Mouse (Mus musculus) kidney, adult 8-10 months (tissue): ENCODE measurements around the gene Ankrd31.
A peak's percentile ranks its signal among the peaks of the same experiment; 100 is the strongest.
"Not testable (repeated sequence)": the region's sequence is repeated elsewhere in the genome, so short reads cannot be mapped to it uniquely, and the experiment has no call there.

Experiments used
- DNase-seq, 2 experiments: peaks; one replicate each; pipeline ENCODE4 v3.0.0; 2022

The Ankrd31 gene

GRCm38 (mm10) chr13:96748109-96748845 lies at the start of gene Ankrd31:
Ankrd31 (plus strand) TSS chr13:96748272.
- no peak for DNase-seq

- no peak for DNase-seq
These were observed 45.3 kb upstream of the Ankrd31 start for GRCm38 (mm10) chr13:96702567-96703278.

GRCm38 (mm10) chr13:96709269-96710233 lies 38.5 kb upstream of the Ankrd31 start:
- no peak for DNase-seq

GRCm38 (mm10) chr13:96716311-96716710 lies 31.8 kb upstream of the Ankrd31 start:
- DNase-seq: no peak

- DNase-seq: no peak
These were observed 30.3 kb upstream of the Ankrd31 start for GRCm38 (mm10) chr13:96717821-96718220.

GRCm38 (mm10) chr13:96720003-96720402 lies 28.1 kb upstream of the Ankrd31 start:
- DNase-seq: no peak

- DNase-seq: no peak
These were observed 19.8 kb upstream of the Ankrd31 start for GRCm38 (mm10) chr13:96728289-96728688.

GRCm38 (mm10) chr13:96729146-96729545 lies 18.9 kb upstream of the Ankrd31 start:
- DNase-seq: no peak

GRCm38 (mm10) chr13:96730116-96730515 lies 18.0 kb upstream of the Ankrd31 start:
- DNase-seq: no peak

GRCm38 (mm10) chr13:96735175-96735574 lies 12.9 kb upstream of the Ankrd31 start:
- no peak for DNase-seq

- DNase-seq: no peak
These were observed 7.9 kb upstream of the Ankrd31 start for GRCm38 (mm10) chr13:96740159-96740558.

- no peak for DNase-seq
These were observed 5.2 kb upstream of the Ankrd31 start for GRCm38 (mm10) chr13:96742871-96743270.

- no peak for DNase-seq
These were observed 2.0 kb upstream of the Ankrd31 start for GRCm38 (mm10) chr13:96746055-96746454.

GRCm38 (mm10) chr13:96749859-96750258 lies 1.8 kb downstream of the Ankrd31 start:
- no peak for DNase-seq

GRCm38 (mm10) chr13:96760848-96761247 lies 12.8 kb downstream of the Ankrd31 start:
- DNase-seq: no peak

GRCm38 (mm10) chr13:96786071-96786470 lies 38.0 kb downstream of the Ankrd31 start:
- DNase-seq: not testable (repeated sequence)

GRCm38 (mm10) chr13:96793451-96793850 lies 45.4 kb downstream of the Ankrd31 start:
- DNase-seq: peak; percentile 19 to 58

- peak in 1 of 2 experiments; percentile 41 for DNase-seq
These were observed 47.2 kb downstream of the Ankrd31 start for GRCm38 (mm10) chr13:96795301-96795700.

GRCm38 (mm10) chr13:96797500-96797899 lies 49.4 kb downstream of the Ankrd31 start:
- no peak for DNase-seq

- DNase-seq: no peak
These were observed 101.7 kb downstream of the Ankrd31 start for GRCm38 (mm10) chr13:96849752-96850151.

GRCm38 (mm10) chr13:96852133-96852532 lies 104.1 kb downstream of the Ankrd31 start:
- no peak for DNase-seq

- DNase-seq: peak in 1 of 2 experiments; percentile 24
These were observed 105.2 kb downstream of the Ankrd31 start for GRCm38 (mm10) chr13:96853256-96853655.

- peak; percentile 41 to 80 for DNase-seq
These were observed 107.1 kb downstream of the Ankrd31 start for GRCm38 (mm10) chr13:96855191-96855590.
